Mouse (Mus musculus) limb, embryonic 14.5 days (tissue): Measurements from ENCODE around the gene Pla2g4c. TPM values are rescaled to one million over a fixed set of nuclear protein-coding genes. Genes with fewer than 3 reads are reported as not detected.
A peak's percentile ranks its signal among the peaks of the same experiment; 100 is the strongest.
"Not testable (repeated sequence)": the region's sequence is repeated elsewhere in the genome, so short reads cannot be mapped to it uniquely, and the experiment has no call there.

ENCODE experiments used
- ATAC-seq: fragments of 200-750 bp; cut with Nextera tagmentation; 2 replicates; pipeline ENCODE4 v1.8.0; 2017; ENCODE audit warnings: low read depth, moderate number of reproducible peaks, moderate TSS enrichment; ENCODE audit not compliant: low FRiP score
- DNase-seq: peaks from one replicate; pipeline ENCODE4 v3.0.0-alpha.2; 2015; ENCODE audit warnings: low spot score
- H3K27ac ChIP-seq: fragments of 300-500 bp; sonication (generic); replicated peaks from 2 replicates; pipeline ENCODE4 v1.5.1; 2014; ENCODE audit warnings: low read depth, mild to moderate bottlenecking, low read length, moderate library complexity, mixed read lengths
- H3K27me3 ChIP-seq: fragments of 300-500 bp; sonication (generic); 2 replicates; pipeline ENCODE4 v1.6.1; 2014; ENCODE audit warnings: low read length, mixed read lengths; ENCODE audit not compliant: control insufficient read depth, insufficient read depth
- H3K36me3 ChIP-seq: fragments of 300-500 bp; sonication (generic); 2 replicates; pipeline ENCODE4 v1.6.1; 2014; ENCODE audit warnings: mild to moderate bottlenecking, low read length, moderate library complexity, mixed read lengths; ENCODE audit not compliant: control insufficient read depth, insufficient read depth
- H3K4me1 ChIP-seq: fragments of 300-500 bp; sonication (generic); 2 replicates; pipeline ENCODE4 v1.6.1; 2014; ENCODE audit warnings: antibody characterized with exemption, low read length, mixed read lengths; ENCODE audit not compliant: control insufficient read depth, insufficient read depth
- H3K4me2 ChIP-seq: fragments of 300-500 bp; sonication (generic); replicated peaks from 2 replicates; pipeline ENCODE4 v1.6.1; 2014; ENCODE audit warnings: low read depth, mild to moderate bottlenecking, low read length, moderate library complexity; ENCODE audit not compliant: severe bottlenecking
- H3K4me3 ChIP-seq: fragments of 300-500 bp; sonication (generic); replicated peaks from 2 replicates; pipeline ENCODE4 v1.5.1; 2014; ENCODE audit warnings: low read length
- H3K9ac ChIP-seq: fragments of 300-500 bp; sonication (generic); 2 replicates; pipeline ENCODE4 v1.6.1; 2014; ENCODE audit warnings: mild to moderate bottlenecking, low read depth, low read length, moderate library complexity; ENCODE audit not compliant: severe bottlenecking
- H3K9me3 ChIP-seq: fragments of 300-500 bp; sonication (generic); 2 replicates; pipeline ENCODE4 v1.6.1; 2016; ENCODE audit warnings: low read length; ENCODE audit not compliant: control insufficient read depth
- POLR2A ChIP-seq: fragments of 200-500 bp; IDR thresholded peaks from 2 replicates; pipeline ENCODE4 v1.8.0; 2012; ENCODE audit warnings: inconsistent platforms, mild to moderate bottlenecking, moderate library complexity, borderline replicate concordance; ENCODE audit not compliant: insufficient read depth, insufficient read length; ENCODE audit errors: extremely low read depth
- WGBS: fragments of 180-500 bp; shearing (Covaris S2); extraction: QIAGEN DNeasy Blood & Tissue Kit; methylation state at CpG from one replicate; pipeline ENCODE4 v1.1.7; 2014; 5-methylcytosine and 5-hydroxymethylcytosine counted together
- polyA plus RNA-seq, 2 experiments: library from polyadenylated mRNA; depleted of rRNA in 1 of 2; stranded (reverse) in 1 of 2; unstranded in 1 of 2; fragments of >200 nt; fragmentation: Nextera tagmentation in 1 of 2; extraction: Ambion mirVana in 1 of 2; gene quantifications; 2 replicates each; pipeline versions ENCODE4 v1.2.1 to v1.2.3; 2012 to 2014

The Pla2g4c gene
- 1.9 and 2.4 TPM in 2 replicates for polyA plus RNA-seq (2012; rRNA removed)
- 0.73 and 1.0 TPM in 2 replicates for polyA plus RNA-seq (2014; fragmentation: Nextera tagmentation; extraction: Ambion mirVana)

- no peak for TF ChIP-seq POLR2A
- H3K9ac ChIP-seq = no peak within 1 kb of the TSS
- no peak for ATAC-seq
- H3K9me3 ChIP-seq = no peaks in the 10 kb centered on the region
- H3K27me3 ChIP-seq = no peaks in the 10 kb centered on the region
- 92% methylated on average over 2 of the region's 2 CpGs for WGBS
- DNase-seq = no peak
- H3K4me1 ChIP-seq = no peaks in the 10 kb centered on the region
- no peak within 1 kb of the TSS for H3K27ac ChIP-seq
- no peak within 1 kb of the TSS for H3K4me2 ChIP-seq
- no peak within 1 kb of the TSS for H3K4me3 ChIP-seq
- no peaks in the 10 kb centered on the region for H3K36me3 ChIP-seq
Measured at GRCm38 (mm10) chr7:13324316-13324715, at the start of gene Pla2g4c. TSS of gene Pla2g4c (plus strand) at chr7:13324655.

DNA sequence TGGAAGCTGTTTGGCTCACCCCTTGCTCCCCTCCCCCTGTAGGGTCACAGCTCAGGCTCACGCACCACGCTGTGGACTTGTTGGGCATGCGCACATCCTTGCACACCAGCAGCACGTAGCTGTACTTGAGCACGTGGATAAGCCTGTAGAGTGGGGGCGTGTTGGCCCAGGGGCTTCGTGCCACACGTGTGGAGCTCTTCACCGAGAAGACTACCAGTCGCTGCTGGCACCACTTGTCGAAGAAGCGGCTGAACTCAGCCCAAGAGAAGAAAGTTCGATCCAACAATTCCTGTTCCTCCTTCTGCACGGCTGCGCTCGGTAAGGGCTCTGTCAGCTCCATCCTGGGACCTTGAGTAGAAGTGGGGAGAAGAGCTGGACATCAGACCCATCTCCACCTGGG, 47.4 kb upstream of the Pla2g4c start, which contains the start of gene Lig1:
Gene Lig1 (plus strand): TSS at position 203 of the 400 bp plus-strand sequence.
- DNase-seq (no peak), ATAC-seq (no peak)
- Histone ChIP-seq H3K9ac (peak within 1 kb of the TSS; percentile 80), H3K4me3 (peak within 1 kb of the TSS; percentile 70), H3K4me2 (peak within 1 kb of the TSS; percentile 86), H3K9me3 (no peaks in the 10 kb centered on the region), H3K27me3 (no peaks in the 10 kb centered on the region), H3K4me1 (peaks cover 4% of the 10 kb centered on the region; the same call in 1 of the 2 replicates), H3K36me3 (peaks cover 43% of the 10 kb centered on the region), H3K27ac (peak within 1 kb of the TSS; percentile 81; the same call in 1 of the 2 replicates)
- 95% methylated on average over 16 of the region's 16 CpGs for WGBS
- no peak for TF ChIP-seq POLR2A

- Histone ChIP-seq H3K27ac (peak overlapping the region; percentile 81; the same call in 1 of the 2 replicates), H3K4me1 (peaks cover 4% of the 10 kb centered on the region; the same call in 1 of the 2 replicates), H3K27me3 (no peaks in the 10 kb centered on the region), H3K36me3 (peaks cover 51% of the 10 kb centered on the region), H3K9ac (peak overlapping the region; percentile 80), H3K9me3 (no peaks in the 10 kb centered on the region), H3K4me3 (peak overlapping the region; percentile 70), H3K4me2 (peak overlapping the region; percentile 86)
- no peak for ATAC-seq
- no peak for DNase-seq
- TF ChIP-seq POLR2A = no peak
- WGBS = 25% methylated on average over 2 of the region's 2 CpGs
Measured at GRCm38 (mm10) chr7:13277833-13278232, 46.6 kb upstream of the Pla2g4c start.

GRCm38 (mm10) chr7:13278308-13278891, 46.1 kb upstream of the Pla2g4c start, which contains the start of gene Zswim9:
TSS of gene Zswim9 (minus strand) at chr7:13278721.
- no peaks in the 10 kb centered on the region for H3K9me3 ChIP-seq
- 0 out of 2 replicates have a peak, but pooled peaks have one; percentile 29 for TF ChIP-seq POLR2A
- H3K4me1 ChIP-seq = peaks cover 4% of the 10 kb centered on the region; the same call in 1 of the 2 replicates
- peak within 1 kb of the TSS; percentile 81 for H3K27ac ChIP-seq
- WGBS = under 1% methylated on average over 38 of the region's 39 CpGs
- H3K4me2 ChIP-seq = peak within 1 kb of the TSS; percentile 86
- H3K27me3 ChIP-seq = no peaks in the 10 kb centered on the region
- H3K4me3 ChIP-seq = peak within 1 kb of the TSS; percentile 70
- ATAC-seq (peak; percentile 99), DNase-seq (peak; percentile 91)
- peaks cover 53% of the 10 kb centered on the region for H3K36me3 ChIP-seq
- peak within 1 kb of the TSS; percentile 80 for H3K9ac ChIP-seq

GRCm38 (mm10) chr7:13278957-13279356, 45.5 kb upstream of the Pla2g4c start:
- peaks cover 52% of the 10 kb centered on the region for H3K36me3 ChIP-seq
- ATAC-seq = peak; percentile 71

More at GRCm38 (mm10) chr7:13278957-13279356, 45.5 kb upstream of the Pla2g4c start:
- DNase-seq, H3K9me3 ChIP-seq, H3K27me3 ChIP-seq, H3K4me1 ChIP-seq: not testable (repeated sequence)
- peak overlapping the region; percentile 70 for H3K4me3 ChIP-seq
- peak overlapping the region; percentile 80 for H3K9ac ChIP-seq
- 0 out of 2 replicates have a peak overlapping the region, but pooled peaks have one; percentile 43 for H3K27ac ChIP-seq
- H3K4me2 ChIP-seq = peak overlapping the region; percentile 86
- WGBS = 0% methylated on average over 10 of the region's 29 CpGs
